Mouse (Mus musculus): ENCODE data around the gene Brpf3. TPM values are rescaled to one million over a fixed set of nuclear protein-coding genes. Genes with fewer than 3 reads are reported as not detected.

Gene Brpf3
- polyA plus RNA-seq, 1 experiment from 2014 or later = 8.0 TPM

GRCm38 (mm10) chr17:28874216-28874615 is 73.3 kb downstream of the Brpf3 start:
- H3K4me2 ChIP-seq (replicated peaks) = no peak overlapping the region
- H3K36me3 ChIP-seq (replicated peaks; ENCODE audit: control insufficient read depth, insufficient read depth) = no peaks in the 10 kb centered on the region
- H3K9me3 ChIP-seq (ENCODE audit: control insufficient read depth, low read length) = no peaks in the 10 kb centered on the region
- ATAC-seq (ENCODE audit: low FRiP score) = no peak
- peaks cover 11% of the 10 kb centered on the region for H3K4me1 ChIP-seq (replicated peaks; ENCODE audit: control insufficient read depth, insufficient read depth, low read length)
- no peak overlapping the region for H3K27ac ChIP-seq
- DNase-seq (ENCODE audit: low spot score) = no peak
- H3K9ac ChIP-seq = no peak overlapping the region
- H3K27me3 ChIP-seq (ENCODE audit: control insufficient read depth, insufficient read depth, low read length) = peaks cover 1% of the 10 kb centered on the region; the same call in 1 of the 2 replicates
- 90% methylated on average over 4 of the region's 4 CpGs for WGBS
- H3K4me3 ChIP-seq (replicated peaks; ENCODE audit: low read length) = no peak overlapping the region

- WGBS = 77% methylated on average over 7 of the region's 7 CpGs
- H3K27me3 ChIP-seq (ENCODE audit: control insufficient read depth, insufficient read depth, low read length) = peaks cover 3% of the 10 kb centered on the region; the same call in 1 of the 2 replicates
- no peak overlapping the region for H3K4me2 ChIP-seq (replicated peaks)
- no peak for DNase-seq (ENCODE audit: low spot score)
- no peak for ATAC-seq (ENCODE audit: low FRiP score)
- H3K9me3 ChIP-seq (ENCODE audit: control insufficient read depth, low read length) = no peaks in the 10 kb centered on the region
- no peaks in the 10 kb centered on the region for H3K36me3 ChIP-seq (replicated peaks; ENCODE audit: control insufficient read depth, insufficient read depth)
- no peak overlapping the region for H3K4me3 ChIP-seq (replicated peaks; ENCODE audit: low read length)
- no peak overlapping the region for H3K27ac ChIP-seq
- peaks cover 9% of the 10 kb centered on the region for H3K4me1 ChIP-seq (replicated peaks; ENCODE audit: control insufficient read depth, insufficient read depth, low read length)
- no peak overlapping the region for H3K9ac ChIP-seq
Observed at GRCm38 (mm10) chr17:28874825-28875224, 73.9 kb downstream of the Brpf3 start.

- Histone ChIP-seq H3K9me3 (ENCODE audit: control insufficient read depth, low read length) (no peaks in the 10 kb centered on the region), H3K4me2 (replicated peaks) (no peak overlapping the region), H3K4me3 (replicated peaks; ENCODE audit: low read length) (no peak overlapping the region), H3K27me3 (ENCODE audit: control insufficient read depth, insufficient read depth, low read length) (peaks cover 3% of the 10 kb centered on the region; the same call in 1 of the 2 replicates), H3K36me3 (replicated peaks; ENCODE audit: control insufficient read depth, insufficient read depth) (no peaks in the 10 kb centered on the region), H3K9ac (no peak overlapping the region), H3K27ac (no peak overlapping the region), H3K4me1 (replicated peaks; ENCODE audit: control insufficient read depth, insufficient read depth, low read length) (peaks cover 8% of the 10 kb centered on the region)
- WGBS = 50% methylated on average over 8 of the region's 8 CpGs
- DNase-seq (ENCODE audit: low spot score) = no peak
- ATAC-seq (ENCODE audit: low FRiP score) = no peak
Observed at GRCm38 (mm10) chr17:28875316-28875715, 74.4 kb downstream of the Brpf3 start.

GRCm38 (mm10) chr17:28876331-28876730 is 75.4 kb downstream of the Brpf3 start:
- no peak for ATAC-seq (ENCODE audit: low FRiP score)
- 63% methylated on average over 5 of the region's 5 CpGs for WGBS
- no peak overlapping the region for H3K27ac ChIP-seq
- no peak overlapping the region for H3K4me2 ChIP-seq (replicated peaks)
- H3K4me3 ChIP-seq (replicated peaks; ENCODE audit: low read length) = no peak overlapping the region
- no peaks in the 10 kb centered on the region for H3K36me3 ChIP-seq (replicated peaks; ENCODE audit: control insufficient read depth, insufficient read depth)
- no peaks in the 10 kb centered on the region for H3K9me3 ChIP-seq (ENCODE audit: control insufficient read depth, low read length)
- H3K4me1 ChIP-seq (replicated peaks; ENCODE audit: control insufficient read depth, insufficient read depth, low read length) = peaks cover 5% of the 10 kb centered on the region
- H3K9ac ChIP-seq = no peak overlapping the region
- H3K27me3 ChIP-seq (ENCODE audit: control insufficient read depth, insufficient read depth, low read length) = peaks cover 3% of the 10 kb centered on the region; the same call in 1 of the 2 replicates
- no peak for DNase-seq (ENCODE audit: low spot score)

GRCm38 (mm10) chr17:28876821-28877220 is 75.9 kb downstream of the Brpf3 start:
- peaks cover 3% of the 10 kb centered on the region; the same call in 1 of the 2 replicates for H3K27me3 ChIP-seq (ENCODE audit: control insufficient read depth, insufficient read depth, low read length)
- 14% methylated on average over 19 of the region's 19 CpGs for WGBS
- no peak overlapping the region; the same call in 1 of the 2 replicates for H3K4me2 ChIP-seq (replicated peaks)

GRCm38 (mm10) chr17:28879931-28880391 is 79.1 kb downstream of the Brpf3 start:
- Histone ChIP-seq H3K36me3 (replicated peaks; ENCODE audit: control insufficient read depth, insufficient read depth) (no peaks in the 10 kb centered on the region), H3K4me3 (replicated peaks; ENCODE audit: low read length) (no peak overlapping the region), H3K27me3 (ENCODE audit: control insufficient read depth, insufficient read depth, low read length) (peaks cover 3% of the 10 kb centered on the region; the same call in 1 of the 2 replicates), H3K27ac (no peak overlapping the region), H3K9ac (no peak overlapping the region), H3K4me1 (replicated peaks; ENCODE audit: control insufficient read depth, insufficient read depth, low read length) (peaks cover 5% of the 10 kb centered on the region), H3K9me3 (ENCODE audit: control insufficient read depth, low read length) (no peaks in the 10 kb centered on the region), H3K4me2 (replicated peaks) (peak overlapping the region; percentile 32; the same call in 1 of the 2 replicates)
- ATAC-seq (ENCODE audit: low FRiP score) (0 out of 2 replicates have a peak, but pooled peaks have one; percentile 47), DNase-seq (ENCODE audit: low spot score) (peak; percentile 88)
- WGBS = 3% methylated on average over 18 of the region's 18 CpGs

More at GRCm38 (mm10) chr17:28876821-28877220, 75.9 kb downstream of the Brpf3 start:
- no peak overlapping the region for H3K9ac ChIP-seq
- no peak overlapping the region for H3K4me3 ChIP-seq (replicated peaks; ENCODE audit: low read length)
- ATAC-seq (ENCODE audit: low FRiP score) (no peak), DNase-seq (ENCODE audit: low spot score) (no peak)
- peaks cover 5% of the 10 kb centered on the region for H3K4me1 ChIP-seq (replicated peaks; ENCODE audit: control insufficient read depth, insufficient read depth, low read length)
- no peak overlapping the region for H3K27ac ChIP-seq
- no peaks in the 10 kb centered on the region for H3K36me3 ChIP-seq (replicated peaks; ENCODE audit: control insufficient read depth, insufficient read depth)
- H3K9me3 ChIP-seq (ENCODE audit: control insufficient read depth, low read length) = no peaks in the 10 kb centered on the region

- Histone ChIP-seq H3K4me2 (replicated peaks) (peak overlapping the region; percentile 38), H3K27me3 (ENCODE audit: control insufficient read depth, insufficient read depth, low read length) (peaks cover 3% of the 10 kb centered on the region; the same call in 1 of the 2 replicates), H3K27ac (no peak overlapping the region), H3K4me3 (replicated peaks; ENCODE audit: low read length) (no peak overlapping the region), H3K36me3 (replicated peaks; ENCODE audit: control insufficient read depth, insufficient read depth) (no peaks in the 10 kb centered on the region), H3K4me1 (replicated peaks; ENCODE audit: control insufficient read depth, insufficient read depth, low read length) (peaks cover 5% of the 10 kb centered on the region), H3K9me3 (ENCODE audit: control insufficient read depth, low read length) (no peaks in the 10 kb centered on the region), H3K9ac (no peak overlapping the region)
- 7% methylated on average over 12 of the region's 12 CpGs for WGBS
- ATAC-seq (ENCODE audit: low FRiP score) (no peak), DNase-seq (ENCODE audit: low spot score) (peak; percentile 79)
Observed at GRCm38 (mm10) chr17:28882316-28882715, 81.4 kb downstream of the Brpf3 start.

- ATAC-seq (ENCODE audit: low FRiP score) (no peak), DNase-seq (ENCODE audit: low spot score) (no peak)
- Histone ChIP-seq H3K36me3 (replicated peaks; ENCODE audit: control insufficient read depth, insufficient read depth) (no peaks in the 10 kb centered on the region), H3K9me3 (ENCODE audit: control insufficient read depth, low read length) (no peaks in the 10 kb centered on the region), H3K9ac (no peak overlapping the region), H3K4me2 (replicated peaks) (peak overlapping the region; percentile 38), H3K4me3 (replicated peaks; ENCODE audit: low read length) (no peak overlapping the region), H3K27me3 (ENCODE audit: control insufficient read depth, insufficient read depth, low read length) (peaks cover 3% of the 10 kb centered on the region; the same call in 1 of the 2 replicates), H3K4me1 (replicated peaks; ENCODE audit: control insufficient read depth, insufficient read depth, low read length) (peaks cover 5% of the 10 kb centered on the region), H3K27ac (no peak overlapping the region)
- 59% methylated on average over 8 of the region's 8 CpGs for WGBS
Observed at GRCm38 (mm10) chr17:28882810-28883209, 81.9 kb downstream of the Brpf3 start.

- DNase-seq (ENCODE audit: low spot score) (no peak), ATAC-seq (ENCODE audit: low FRiP score) (no peak)
- Histone ChIP-seq H3K27me3 (ENCODE audit: control insufficient read depth, insufficient read depth, low read length) (peaks cover 3% of the 10 kb centered on the region; the same call in 1 of the 2 replicates), H3K4me2 (replicated peaks) (no peak overlapping the region), H3K4me3 (replicated peaks; ENCODE audit: low read length) (no peak overlapping the region), H3K4me1 (replicated peaks; ENCODE audit: control insufficient read depth, insufficient read depth, low read length) (peaks cover 5% of the 10 kb centered on the region), H3K9ac (no peak overlapping the region), H3K27ac (no peak overlapping the region), H3K36me3 (replicated peaks; ENCODE audit: control insufficient read depth, insufficient read depth) (no peaks in the 10 kb centered on the region), H3K9me3 (ENCODE audit: control insufficient read depth, low read length) (peaks cover 4% of the 10 kb centered on the region; the same call in 1 of the 2 replicates)
- 73% methylated on average over 10 of the region's 10 CpGs for WGBS
Observed at GRCm38 (mm10) chr17:28883941-28884516, 83.1 kb downstream of the Brpf3 start.
